Mouse (Mus musculus) heart, embryonic 15.5 days (tissue): Measurements from ENCODE around the gene Glis3. TPM values are rescaled to one million over a fixed set of nuclear protein-coding genes. Genes with fewer than 3 reads are reported as not detected.

Source experiments
- ATAC-seq: fragments of 200-750 bp; cut with Nextera tagmentation; replicated peaks from 2 replicates; pipeline ENCODE4 v1.8.0; 2017; ENCODE audit warnings: low read depth, moderate TSS enrichment; ENCODE audit not compliant: insufficient number of reproducible peaks, insufficient read depth, low FRiP score
- H3K27ac ChIP-seq: fragments of 300-500 bp; sonication (generic); 2 replicates; pipeline ENCODE4 v1.5.1; 2015; ENCODE audit warnings: mild to moderate bottlenecking, inconsistent platforms
- H3K27me3 ChIP-seq: fragments of 300-500 bp; sonication (generic); 2 replicates; pipeline ENCODE4 v1.6.1; 2015; ENCODE audit warnings: inconsistent platforms
- H3K36me3 ChIP-seq: fragments of 300-500 bp; sonication (generic); 2 replicates; pipeline ENCODE4 v1.6.1; 2015; ENCODE audit warnings: mild to moderate bottlenecking, inconsistent platforms
- H3K4me1 ChIP-seq: fragments of 300-500 bp; sonication (generic); replicated peaks from 2 replicates; pipeline ENCODE4 v1.6.1; 2015; ENCODE audit warnings: inconsistent platforms
- H3K4me2 ChIP-seq: fragments of 300-500 bp; sonication (generic); 2 replicates; pipeline ENCODE4 v1.6.1; 2015; ENCODE audit warnings: inconsistent platforms, mild to moderate bottlenecking, moderate library complexity
- H3K4me3 ChIP-seq: fragments of 300-500 bp; sonication (generic); 2 replicates; pipeline ENCODE4 v1.5.1; 2015; ENCODE audit warnings: mild to moderate bottlenecking, inconsistent platforms
- H3K9ac ChIP-seq: fragments of 300-500 bp; sonication (generic); 2 replicates; pipeline ENCODE4 v1.6.1; 2015; ENCODE audit warnings: mild to moderate bottlenecking, inconsistent platforms
- H3K9me3 ChIP-seq: fragments of 300-500 bp; sonication (generic); replicated peaks from 2 replicates; pipeline ENCODE4 v1.6.1; 2016; ENCODE audit warnings: inconsistent platforms
- WGBS: fragments of 180-500 bp; shearing (Covaris S2); methylation state at CpG from one replicate; pipeline ENCODE4 v1.1.7; 2015; ENCODE audit warnings: mixed read lengths; 5-methylcytosine and 5-hydroxymethylcytosine counted together
- polyA plus RNA-seq: library from polyadenylated mRNA; unstranded; fragments of >200 nt; fragmentation: Nextera tagmentation; extraction: Ambion mirVana; gene quantifications from 2 replicates; pipeline ENCODE4 v1.2.1, GENCODE M21; 2015

Glis3 gene
- polyA plus RNA-seq, 1 experiment from 2014 or later = 0.87 TPM

- Histone ChIP-seq H3K4me1 (no peaks in the 10 kb centered on the region), H3K4me2 (no peak overlapping the region), H3K36me3 (no peaks in the 10 kb centered on the region), H3K9me3 (no peaks in the 10 kb centered on the region), H3K4me3 (no peak overlapping the region), H3K27me3 (no peaks in the 10 kb centered on the region), H3K27ac (no peak overlapping the region), H3K9ac (no peak overlapping the region)
- no peak for ATAC-seq
- 87% methylated on average over 9 of the region's 9 CpGs for WGBS
Observed at GRCm38 (mm10) chr19:28235096-28235495, 444.8 kb downstream of the Glis3 start.

GRCm38 (mm10) chr19:28234676-28235075 lies 445.2 kb downstream of the Glis3 start:
- Histone ChIP-seq H3K4me3 (no peak overlapping the region), H3K4me2 (no peak overlapping the region), H3K9me3 (no peaks in the 10 kb centered on the region), H3K27ac (no peak overlapping the region), H3K36me3 (no peaks in the 10 kb centered on the region), H3K9ac (no peak overlapping the region), H3K4me1 (no peaks in the 10 kb centered on the region), H3K27me3 (no peaks in the 10 kb centered on the region)
- WGBS = 83% methylated on average over 2 of the region's 2 CpGs
- no peak for ATAC-seq

DNA sequence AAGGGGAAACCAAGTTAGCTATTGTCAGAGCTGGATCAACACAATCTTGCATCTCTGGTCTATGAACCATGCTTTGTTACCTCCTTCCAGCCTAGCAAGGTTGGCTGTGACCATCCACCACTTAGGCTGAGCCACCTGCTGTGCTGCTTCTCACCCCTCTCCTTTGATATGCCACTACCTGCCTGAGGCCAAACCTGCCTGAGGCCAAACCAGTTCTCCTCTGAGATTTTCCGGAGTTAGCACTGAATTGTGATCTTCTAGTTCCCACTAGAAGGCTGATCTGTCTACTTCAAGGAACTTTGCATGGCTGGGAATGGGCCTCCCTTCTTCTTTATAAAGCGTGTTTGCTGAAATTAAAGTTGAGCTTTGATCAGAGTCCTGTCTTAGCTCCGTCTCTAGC lies 448.4 kb downstream of the Glis3 start:
- Histone ChIP-seq H3K4me2 (no peak overlapping the region), H3K36me3 (no peaks in the 10 kb centered on the region), H3K9ac (no peak overlapping the region), H3K27me3 (no peaks in the 10 kb centered on the region), H3K4me1 (no peaks in the 10 kb centered on the region), H3K27ac (no peak overlapping the region), H3K9me3 (no peaks in the 10 kb centered on the region), H3K4me3 (no peak overlapping the region)
- WGBS = 55% methylated on average over 3 of the region's 3 CpGs
- no peak for ATAC-seq

GRCm38 (mm10) chr19:28227526-28227925 lies 452.4 kb downstream of the Glis3 start:
- 60% methylated on average over 10 of the region's 10 CpGs for WGBS
- no peak for ATAC-seq
- Histone ChIP-seq H3K36me3 (no peaks in the 10 kb centered on the region), H3K27ac (no peak overlapping the region), H3K9ac (no peak overlapping the region), H3K4me2 (no peak overlapping the region), H3K27me3 (no peaks in the 10 kb centered on the region), H3K4me3 (no peak overlapping the region), H3K4me1 (no peaks in the 10 kb centered on the region), H3K9me3 (no peaks in the 10 kb centered on the region)

- no peak for ATAC-seq
- Histone ChIP-seq H3K27me3 (no peaks in the 10 kb centered on the region), H3K4me2 (no peak overlapping the region), H3K4me1 (no peaks in the 10 kb centered on the region), H3K9me3 (no peaks in the 10 kb centered on the region), H3K36me3 (no peaks in the 10 kb centered on the region), H3K4me3 (no peak overlapping the region), H3K27ac (no peak overlapping the region), H3K9ac (no peak overlapping the region)
- 69% methylated on average over 6 of the region's 6 CpGs for WGBS
Observed at GRCm38 (mm10) chr19:28225651-28226050, 454.2 kb downstream of the Glis3 start.

DNA sequence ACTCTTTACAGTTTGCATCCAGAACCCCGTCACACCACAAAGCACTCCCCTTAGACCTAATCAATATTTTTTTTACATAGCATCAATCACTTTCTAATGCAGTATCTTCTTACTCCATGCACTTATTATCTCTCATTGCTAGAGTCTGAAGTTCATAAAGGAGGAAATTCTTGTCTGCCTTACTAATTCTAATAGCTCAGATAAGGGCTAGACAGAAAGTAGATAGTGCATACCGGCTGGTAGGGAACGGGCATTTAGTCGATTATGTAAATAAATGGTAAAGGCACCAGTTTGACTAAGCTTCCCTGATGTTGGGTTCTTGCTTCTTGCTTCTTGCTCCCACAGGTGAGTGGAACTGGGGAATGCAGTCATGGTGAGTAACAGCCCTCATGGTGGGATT lies 468.2 kb downstream of the Glis3 start:
- H3K36me3 ChIP-seq = no peaks in the 10 kb centered on the region
- H3K4me2 ChIP-seq = no peak overlapping the region
- no peak for ATAC-seq
- no peak overlapping the region for H3K9ac ChIP-seq
- H3K4me1 ChIP-seq = no peaks in the 10 kb centered on the region
- 54% methylated on average over 4 of the region's 4 CpGs for WGBS
- H3K4me3 ChIP-seq = no peak overlapping the region
- no peak overlapping the region for H3K27ac ChIP-seq
- no peaks in the 10 kb centered on the region for H3K9me3 ChIP-seq
- H3K27me3 ChIP-seq = no peaks in the 10 kb centered on the region

Other genes with a start within 250 kb of the Glis3 start
- 4.2 and 4.7 TPM in 2 replicates for gene Slc1a1, start 155.0 kb upstream of the Glis3 start, polyA plus RNA-seq